Mouse (Mus musculus) olfactory bulb, adult 2 months (tissue): ENCODE measurements around the gene Mettl7a3.

Experiments used
- CTCF ChIP-seq: fragments of 200-500 bp; IDR thresholded peaks from 2 replicates; pipeline ENCODE4 v1.5.1; 2012; ENCODE audit warnings: low read depth, mild to moderate bottlenecking, low read length, moderate library complexity; ENCODE audit not compliant: insufficient read depth
- POLR2A ChIP-seq: fragments of 200-500 bp; IDR thresholded peaks from 2 replicates; pipeline ENCODE4 v1.6.1; 2012; ENCODE audit warnings: mild to moderate bottlenecking, low read depth, low read length, moderate library complexity; ENCODE audit not compliant: insufficient read depth

- no peak for TF ChIP-seq POLR2A
- TF ChIP-seq CTCF, result no peak
Observed at GRCm38 (mm10) chr15:100364242-100364641, 29.5 kb downstream of the Mettl7a3 start, which contains the start of gene Higd1c.
